Mouse (Mus musculus): ENCODE data around the gene Tbccd1. TPM values are rescaled to one million over a fixed set of nuclear protein-coding genes. Genes with fewer than 3 reads are reported as not detected.

Gene Tbccd1
- polyA plus RNA-seq, 1 experiment from 2014 or later = 36.0 TPM

GRCm38 (mm10) chr16:22889716-22890115 is 32.2 kb upstream of the Tbccd1 start:
- Histone ChIP-seq H3K4me1 (ENCODE audit: control insufficient read depth, insufficient read depth, low read length) (no peaks in the 10 kb centered on the region), H3K27me3 (ENCODE audit: control insufficient read depth, insufficient read depth, low read length) (no peaks in the 10 kb centered on the region), H3K36me3 (ENCODE audit: control insufficient read depth, insufficient read depth, low read length) (no peaks in the 10 kb centered on the region), H3K4me2 (replicated peaks; ENCODE audit: low read depth, low read length) (no peak overlapping the region), H3K4me3 (ENCODE audit: low read length) (no peak overlapping the region), H3K9ac (ENCODE audit: low read depth, low read length) (no peak overlapping the region), H3K9me3 (ENCODE audit: control insufficient read depth, low read length) (no peaks in the 10 kb centered on the region), H3K27ac (ENCODE audit: low read depth, low read length) (no peak overlapping the region)
- 88% methylated on average over 8 of the region's 8 CpGs for WGBS
- ATAC-seq (ENCODE audit: low FRiP score, low TSS enrichment) = no peak

DNA sequence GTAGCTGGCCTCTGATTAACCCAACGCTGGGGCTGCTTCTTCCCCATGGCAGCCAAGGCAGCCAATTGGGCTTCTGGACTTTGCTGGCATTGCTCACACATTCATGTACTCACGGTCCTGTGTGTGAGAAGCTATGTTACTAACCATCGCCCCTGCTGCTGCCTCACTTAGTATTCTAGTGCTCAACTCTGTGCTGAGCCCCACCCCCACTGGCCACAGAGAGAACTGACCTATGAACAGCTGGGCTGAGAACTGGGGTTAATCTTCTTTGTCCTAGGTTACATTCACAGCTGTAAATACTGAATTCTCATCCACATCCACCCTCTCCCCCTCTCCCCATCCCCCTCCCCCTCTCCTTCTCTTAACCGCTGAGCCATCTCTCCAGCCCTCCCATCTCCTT is 31.4 kb upstream of the Tbccd1 start:
- H3K27ac ChIP-seq (ENCODE audit: low read depth, low read length) = no peak overlapping the region
- H3K4me2 ChIP-seq (replicated peaks; ENCODE audit: low read depth, low read length) = no peak overlapping the region
- ATAC-seq (ENCODE audit: low FRiP score, low TSS enrichment) = no peak
- no peaks in the 10 kb centered on the region for H3K27me3 ChIP-seq (ENCODE audit: control insufficient read depth, insufficient read depth, low read length)
- no peak overlapping the region for H3K9ac ChIP-seq (ENCODE audit: low read depth, low read length)
- H3K9me3 ChIP-seq (ENCODE audit: control insufficient read depth, low read length) = no peaks in the 10 kb centered on the region
- no peaks in the 10 kb centered on the region for H3K4me1 ChIP-seq (ENCODE audit: control insufficient read depth, insufficient read depth, low read length)
- H3K36me3 ChIP-seq (ENCODE audit: control insufficient read depth, insufficient read depth, low read length) = no peaks in the 10 kb centered on the region
- 83% methylated on average over 4 of the region's 4 CpGs for WGBS
- H3K4me3 ChIP-seq (ENCODE audit: low read length) = no peak overlapping the region

GRCm38 (mm10) chr16:22886726-22887125 is 29.3 kb upstream of the Tbccd1 start:
- Histone ChIP-seq H3K9me3 (ENCODE audit: control insufficient read depth, low read length) (no peaks in the 10 kb centered on the region), H3K9ac (ENCODE audit: low read depth, low read length) (no peak overlapping the region), H3K4me3 (ENCODE audit: low read length) (no peak overlapping the region), H3K27me3 (ENCODE audit: control insufficient read depth, insufficient read depth, low read length) (no peaks in the 10 kb centered on the region), H3K36me3 (ENCODE audit: control insufficient read depth, insufficient read depth, low read length) (no peaks in the 10 kb centered on the region), H3K4me1 (ENCODE audit: control insufficient read depth, insufficient read depth, low read length) (no peaks in the 10 kb centered on the region), H3K27ac (ENCODE audit: low read depth, low read length) (no peak overlapping the region), H3K4me2 (replicated peaks; ENCODE audit: low read depth, low read length) (no peak overlapping the region)
- WGBS = 71% methylated on average over 3 of the region's 3 CpGs
- no peak for ATAC-seq (ENCODE audit: low FRiP score, low TSS enrichment)

- H3K36me3 ChIP-seq (ENCODE audit: control insufficient read depth, insufficient read depth, low read length) = no peaks in the 10 kb centered on the region
- H3K9ac ChIP-seq (ENCODE audit: low read depth, low read length) = no peak overlapping the region
- H3K27ac ChIP-seq (ENCODE audit: low read depth, low read length) = no peak overlapping the region
- H3K4me2 ChIP-seq (replicated peaks; ENCODE audit: low read depth, low read length) = no peak overlapping the region
- no peak overlapping the region for H3K4me3 ChIP-seq (ENCODE audit: low read length)
- no peak for ATAC-seq (ENCODE audit: low FRiP score, low TSS enrichment)
- whole genome bisulfite sequencing = 10% methylated on average over 4 of the region's 4 CpGs
- no peaks in the 10 kb centered on the region for H3K27me3 ChIP-seq (ENCODE audit: control insufficient read depth, insufficient read depth, low read length)
- no peaks in the 10 kb centered on the region for H3K4me1 ChIP-seq (ENCODE audit: control insufficient read depth, insufficient read depth, low read length)
- H3K9me3 ChIP-seq (ENCODE audit: control insufficient read depth, low read length) = no peaks in the 10 kb centered on the region
Measured at GRCm38 (mm10) chr16:22885356-22885755, 27.9 kb upstream of the Tbccd1 start.

GRCm38 (mm10) chr16:22883441-22883840 is 26.0 kb upstream of the Tbccd1 start:
- WGBS = 88% methylated on average over 5 of the region's 5 CpGs
- ATAC-seq (ENCODE audit: low FRiP score, low TSS enrichment) = no peak

GRCm38 (mm10) chr16:22881487-22881886 is 24.0 kb upstream of the Tbccd1 start:
- no peak for ATAC-seq (ENCODE audit: low FRiP score, low TSS enrichment)
- Histone ChIP-seq H3K4me2 (replicated peaks; ENCODE audit: low read depth, low read length) (no peak overlapping the region), H3K27ac (ENCODE audit: low read depth, low read length) (no peak overlapping the region), H3K4me1 (ENCODE audit: control insufficient read depth, insufficient read depth, low read length) (no peaks in the 10 kb centered on the region), H3K4me3 (ENCODE audit: low read length) (no peak overlapping the region), H3K36me3 (ENCODE audit: control insufficient read depth, insufficient read depth, low read length) (no peaks in the 10 kb centered on the region), H3K9ac (ENCODE audit: low read depth, low read length) (no peak overlapping the region), H3K27me3 (ENCODE audit: control insufficient read depth, insufficient read depth, low read length) (no peaks in the 10 kb centered on the region), H3K9me3 (ENCODE audit: control insufficient read depth, low read length) (no peaks in the 10 kb centered on the region)
- 76% methylated on average over 4 of the region's 4 CpGs for WGBS

More at GRCm38 (mm10) chr16:22883441-22883840, 26.0 kb upstream of the Tbccd1 start:
- no peak overlapping the region for H3K4me2 ChIP-seq (replicated peaks; ENCODE audit: low read depth, low read length)
- H3K9ac ChIP-seq (ENCODE audit: low read depth, low read length) = no peak overlapping the region
- no peaks in the 10 kb centered on the region for H3K9me3 ChIP-seq (ENCODE audit: control insufficient read depth, low read length)
- H3K36me3 ChIP-seq (ENCODE audit: control insufficient read depth, insufficient read depth, low read length) = no peaks in the 10 kb centered on the region
- no peaks in the 10 kb centered on the region for H3K4me1 ChIP-seq (ENCODE audit: control insufficient read depth, insufficient read depth, low read length)
- no peak overlapping the region for H3K4me3 ChIP-seq (ENCODE audit: low read length)
- no peaks in the 10 kb centered on the region for H3K27me3 ChIP-seq (ENCODE audit: control insufficient read depth, insufficient read depth, low read length)
- H3K27ac ChIP-seq (ENCODE audit: low read depth, low read length) = no peak overlapping the region

DNA sequence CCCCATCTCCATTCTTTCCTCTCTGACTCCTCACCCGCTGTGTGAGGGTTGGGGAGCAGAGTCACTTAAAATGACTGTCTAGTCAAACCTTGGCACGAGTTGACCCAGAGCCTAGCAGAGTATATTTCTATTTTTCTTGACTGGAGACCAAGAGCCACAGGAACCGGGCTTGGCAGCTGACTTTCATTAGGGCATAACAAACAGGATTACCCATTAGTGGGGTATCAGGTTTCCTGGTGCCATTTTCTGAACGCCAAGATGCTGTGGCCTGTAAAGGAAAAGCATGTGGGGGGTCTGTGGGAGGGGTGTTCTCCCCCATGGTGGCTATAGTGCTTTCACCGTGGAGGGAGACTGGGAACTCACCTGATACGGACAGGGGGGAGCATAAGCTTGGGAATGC is 23.4 kb upstream of the Tbccd1 start:
- H3K4me2 ChIP-seq (replicated peaks; ENCODE audit: low read depth, low read length) = no peak overlapping the region
- no peaks in the 10 kb centered on the region for H3K36me3 ChIP-seq (ENCODE audit: control insufficient read depth, insufficient read depth, low read length)
- H3K27me3 ChIP-seq (ENCODE audit: control insufficient read depth, insufficient read depth, low read length) = no peaks in the 10 kb centered on the region
- 10% methylated on average over 6 of the region's 6 CpGs for WGBS
- H3K9ac ChIP-seq (ENCODE audit: low read depth, low read length) = no peak overlapping the region
- no peak overlapping the region for H3K4me3 ChIP-seq (ENCODE audit: low read length)
- no peak overlapping the region for H3K27ac ChIP-seq (ENCODE audit: low read depth, low read length)
- H3K4me1 ChIP-seq (ENCODE audit: control insufficient read depth, insufficient read depth, low read length) = no peaks in the 10 kb centered on the region
- no peaks in the 10 kb centered on the region for H3K9me3 ChIP-seq (ENCODE audit: control insufficient read depth, low read length)
- no peak for ATAC-seq (ENCODE audit: low FRiP score, low TSS enrichment)

- no peak for ATAC-seq (ENCODE audit: low FRiP score, low TSS enrichment)
- 63% methylated on average over 7 of the region's 7 CpGs for WGBS
- H3K4me2 ChIP-seq (replicated peaks; ENCODE audit: low read depth, low read length) = no peak overlapping the region
- H3K4me1 ChIP-seq (ENCODE audit: control insufficient read depth, insufficient read depth, low read length) = no peaks in the 10 kb centered on the region
- H3K9ac ChIP-seq (ENCODE audit: low read depth, low read length) = no peak overlapping the region
- H3K27me3 ChIP-seq (ENCODE audit: control insufficient read depth, insufficient read depth, low read length) = no peaks in the 10 kb centered on the region
- no peaks in the 10 kb centered on the region for H3K9me3 ChIP-seq (ENCODE audit: control insufficient read depth, low read length)
- no peak overlapping the region for H3K4me3 ChIP-seq (ENCODE audit: low read length)
- no peaks in the 10 kb centered on the region for H3K36me3 ChIP-seq (ENCODE audit: control insufficient read depth, insufficient read depth, low read length)
- no peak overlapping the region for H3K27ac ChIP-seq (ENCODE audit: low read depth, low read length)
Measured at GRCm38 (mm10) chr16:22879945-22880595, 22.6 kb upstream of the Tbccd1 start.

DNA sequence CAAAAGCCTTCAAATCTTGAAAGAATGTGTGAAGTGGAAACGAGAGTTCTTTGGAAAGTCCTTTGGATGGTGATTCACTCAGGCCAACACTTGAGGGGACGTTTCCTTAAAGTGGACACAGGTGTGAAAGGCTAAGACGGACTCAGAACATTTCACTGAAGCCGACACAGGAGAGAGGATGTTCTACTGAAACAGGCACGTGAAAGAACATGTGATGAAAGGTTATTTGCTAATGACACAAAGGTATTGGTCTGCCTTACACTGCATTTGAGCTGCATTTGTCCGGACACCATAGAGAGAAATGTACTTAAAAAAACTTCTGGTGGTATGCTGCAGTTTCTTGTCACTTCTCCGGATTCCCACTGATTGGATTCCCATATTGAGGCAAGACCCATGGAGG is 21.2 kb upstream of the Tbccd1 start:
- H3K9ac ChIP-seq (ENCODE audit: low read depth, low read length) = no peak overlapping the region
- H3K4me1 ChIP-seq (ENCODE audit: control insufficient read depth, insufficient read depth, low read length) = no peaks in the 10 kb centered on the region

More for the DNA sequence above, 21.2 kb upstream of the Tbccd1 start:
- no peak for ATAC-seq (ENCODE audit: low FRiP score, low TSS enrichment)
- H3K27me3 ChIP-seq (ENCODE audit: control insufficient read depth, insufficient read depth, low read length) = no peaks in the 10 kb centered on the region
- WGBS = 71% methylated on average over 7 of the region's 7 CpGs
- no peaks in the 10 kb centered on the region for H3K9me3 ChIP-seq (ENCODE audit: control insufficient read depth, low read length)
- H3K27ac ChIP-seq (ENCODE audit: low read depth, low read length) = no peak overlapping the region
- no peak overlapping the region for H3K4me2 ChIP-seq (replicated peaks; ENCODE audit: low read depth, low read length)
- 0 out of 2 replicates have a peak, but pooled peaks cover 1% of the 10 kb centered on the region for H3K36me3 ChIP-seq (ENCODE audit: control insufficient read depth, insufficient read depth, low read length)
- no peak overlapping the region for H3K4me3 ChIP-seq (ENCODE audit: low read length)
